Mouse (Mus musculus) MEL-GATA-1-ER (cell line): Measurements from ENCODE around the gene Rassf3.

Experiments
- DNase-seq: peaks from one replicate; pipeline ENCODE4 v3.0.0-alpha.2; 2012; ENCODE audit warnings: low read depth; ENCODE audit errors: extremely low read depth

Gene Rassf3

DNA sequence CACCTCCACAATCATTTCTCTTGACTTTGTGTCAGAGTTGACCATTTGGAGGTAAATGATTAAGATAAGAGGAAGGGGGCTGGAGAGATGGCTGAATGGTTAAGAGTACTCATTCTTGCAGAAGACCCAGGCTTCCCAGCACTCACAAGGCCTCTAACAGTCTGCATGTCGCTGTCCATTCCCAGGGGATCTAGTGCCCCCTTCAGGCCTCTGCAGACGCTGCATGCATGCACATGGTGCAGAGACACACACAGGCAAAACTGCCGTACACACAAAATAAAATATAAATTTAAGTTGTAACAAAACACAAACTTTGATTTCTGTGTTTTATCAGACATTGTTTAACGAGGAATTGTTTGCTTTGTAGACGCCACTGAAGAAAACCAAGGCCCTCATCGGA lies 105.4 kb downstream of the Rassf3 start:
- no peak for DNase-seq

DNA sequence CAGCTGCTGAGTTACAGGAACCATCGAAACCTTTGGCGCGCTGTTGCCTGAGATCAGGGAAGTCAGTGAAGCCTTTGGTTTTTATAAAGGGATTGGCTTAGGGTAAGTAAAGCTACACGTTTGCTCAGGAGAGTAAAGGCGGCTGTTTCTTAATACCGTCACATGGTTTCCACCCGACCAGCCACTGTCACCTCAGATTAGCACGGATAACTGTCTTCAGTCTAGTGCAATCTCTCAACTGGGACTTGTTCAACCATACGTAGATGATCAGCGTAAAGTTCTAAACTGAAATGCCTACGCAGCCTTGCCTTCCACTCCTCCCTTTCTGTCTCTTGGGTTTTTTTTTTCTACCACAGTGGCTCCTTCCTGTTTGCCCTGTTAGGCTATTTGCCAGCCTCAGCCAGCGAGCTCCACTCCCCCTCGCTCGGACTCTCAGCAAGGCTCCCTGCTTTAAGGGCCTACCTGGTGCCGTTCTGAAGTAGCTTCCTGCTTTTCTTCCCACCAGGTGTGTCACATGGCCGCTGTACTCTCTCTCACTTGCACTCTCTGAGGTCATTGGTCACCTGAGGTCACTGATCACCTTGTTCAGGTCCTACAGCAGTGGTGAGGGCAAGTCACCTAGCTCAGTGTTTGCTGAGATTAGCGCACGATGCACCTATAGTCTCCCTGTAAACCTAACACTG lies 107.2 kb downstream of the Rassf3 start:
- no peak for DNase-seq

DNA sequence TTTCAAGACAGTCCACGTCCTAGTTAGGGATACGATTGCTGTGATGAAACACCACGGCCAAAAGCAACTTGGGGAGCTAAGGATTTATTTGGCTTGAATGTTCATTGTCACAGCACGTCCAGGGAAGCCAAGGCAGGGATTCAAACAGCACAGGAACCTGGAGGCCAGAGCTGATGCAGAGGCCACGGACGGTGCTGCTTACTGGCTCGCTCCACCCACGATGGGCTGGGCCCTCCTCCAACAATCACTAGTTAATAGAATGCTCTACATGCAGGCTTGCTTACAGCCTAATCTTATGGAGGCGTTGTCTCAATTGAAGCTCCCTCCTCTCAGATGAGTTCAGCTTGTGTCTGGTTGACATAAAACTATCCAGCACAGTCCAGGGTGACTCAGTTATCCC lies 108.4 kb downstream of the Rassf3 start:
- DNase-seq, result no peak

DNA sequence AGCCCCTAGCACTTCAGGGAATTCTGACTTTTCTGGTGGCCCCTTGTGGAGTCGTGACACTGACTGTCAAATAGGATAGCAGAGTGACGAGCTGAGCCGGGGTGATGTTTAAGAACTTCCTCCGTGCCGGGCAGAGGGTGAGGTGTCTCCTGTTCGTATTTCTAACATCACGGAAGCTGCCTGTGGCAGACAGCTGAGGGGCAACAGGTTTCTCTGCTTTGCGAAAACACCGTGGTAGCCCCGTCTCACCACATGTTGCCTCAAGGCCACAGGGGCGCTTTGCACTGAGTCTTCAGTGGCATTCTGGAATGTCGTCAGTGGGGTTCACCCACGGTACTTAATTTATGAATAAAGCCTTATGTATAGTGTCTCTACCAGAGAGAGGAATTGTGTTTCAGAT lies 108.9 kb downstream of the Rassf3 start:
- DNase-seq, result no peak

DNA sequence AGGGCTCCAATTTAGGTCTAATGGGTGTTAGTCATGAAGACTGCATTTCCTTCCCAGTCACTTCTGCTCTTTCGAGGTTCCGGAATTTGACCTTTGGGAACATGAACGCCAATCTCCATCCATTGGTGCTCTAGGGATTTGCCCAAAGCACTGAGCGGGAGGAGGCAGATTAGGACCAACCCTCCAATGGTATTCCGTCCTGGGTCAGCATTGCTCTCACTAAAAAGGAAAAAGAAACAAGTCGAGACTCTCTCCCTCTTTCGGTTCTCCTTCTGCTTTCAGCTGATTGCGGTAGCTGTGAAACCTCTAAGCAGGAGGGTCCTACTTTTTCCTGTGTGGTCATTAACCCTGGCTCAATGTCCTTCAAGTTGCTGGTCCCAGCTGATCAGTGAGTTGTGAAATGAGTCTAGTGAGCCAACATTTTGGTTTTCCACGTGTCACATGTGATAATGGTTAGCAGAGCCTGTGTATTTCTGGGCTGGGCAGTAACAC lies 110.3 kb downstream of the Rassf3 start:
- DNase-seq, result no peak

DNA sequence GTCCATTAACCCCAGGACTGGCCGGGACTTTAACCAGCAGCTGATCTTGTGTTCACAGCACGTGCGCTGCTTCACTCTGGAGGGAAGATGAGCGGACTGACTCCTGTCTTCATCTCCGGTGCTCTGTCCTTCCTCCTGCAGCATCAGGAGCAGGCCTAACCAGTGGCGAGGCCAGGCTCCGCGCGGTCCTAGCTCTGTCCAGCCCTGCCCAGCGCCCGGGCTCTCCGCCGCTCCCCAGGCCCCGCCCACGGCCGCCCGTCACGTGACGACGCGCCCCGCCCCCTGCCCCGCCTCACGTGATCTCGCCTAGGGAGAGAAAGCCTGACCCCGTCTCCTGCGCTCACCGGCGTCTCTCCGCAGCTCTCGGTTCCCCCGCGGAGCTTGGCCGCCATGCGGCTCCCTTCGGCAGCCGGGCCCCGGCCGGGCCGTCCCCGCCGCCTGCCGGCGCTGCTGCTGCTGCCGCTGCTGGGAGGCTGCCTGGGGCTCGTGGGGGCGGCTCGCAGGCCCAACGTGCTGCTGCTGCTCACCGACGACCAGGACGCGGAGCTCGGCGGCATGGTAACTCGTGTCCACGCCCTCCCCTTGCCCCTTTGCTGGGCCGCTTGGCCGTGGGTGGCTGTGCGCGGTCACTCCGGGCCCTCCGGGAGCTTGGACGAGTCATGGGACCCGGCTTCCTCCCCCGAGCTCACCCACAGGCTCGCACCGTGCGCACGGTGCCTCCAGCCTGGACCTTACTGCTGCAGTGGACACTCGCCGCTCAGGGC lies 111.2 kb downstream of the Rassf3 start, which contains the start of gene Gns:
Gene Gns (plus strand): TSS at position 290 of the 764 bp plus-strand sequence.
- DNase-seq, result peak; percentile 41

DNA sequence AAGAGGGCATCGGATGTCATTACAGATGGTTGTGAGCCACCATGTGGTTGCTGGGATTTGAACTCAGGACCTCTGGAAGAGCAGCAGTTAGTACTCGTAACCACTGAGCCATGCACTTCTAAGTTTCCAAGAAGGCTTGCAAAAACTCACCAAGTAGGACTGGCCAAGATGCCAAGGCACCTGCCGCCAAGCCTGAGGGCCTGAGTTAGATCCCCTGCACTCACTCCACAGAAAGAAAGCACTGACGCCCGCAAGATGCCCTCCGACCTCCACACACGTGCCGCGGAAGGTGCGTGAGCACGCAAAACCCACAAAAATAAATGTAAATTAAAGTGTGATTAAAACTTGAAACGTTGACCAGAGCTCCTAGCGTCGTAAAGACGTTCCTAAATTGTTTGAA lies 111.8 kb downstream of the Rassf3 start:
- no peak for DNase-seq

DNA sequence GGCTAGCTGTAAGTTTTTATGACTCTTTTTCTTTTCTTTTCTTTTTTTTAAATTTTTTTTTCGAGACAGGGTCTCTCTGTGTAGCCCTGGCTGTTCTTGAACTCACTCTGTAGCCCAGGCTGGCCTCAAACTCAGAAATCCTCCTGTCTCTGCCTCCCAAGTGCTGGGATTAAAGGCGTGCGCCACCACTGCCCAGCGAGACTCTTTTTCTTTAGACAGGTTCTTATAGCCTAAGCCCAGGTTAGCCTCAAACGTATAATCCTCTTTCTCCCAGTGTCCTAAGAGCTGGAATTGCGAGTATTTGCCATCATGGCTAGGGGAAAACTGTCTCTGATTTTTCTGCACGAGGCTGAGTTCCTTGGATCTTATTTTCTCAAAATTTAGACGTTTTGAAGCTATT lies 112.9 kb downstream of the Rassf3 start:
- DNase-seq, result no peak

DNA sequence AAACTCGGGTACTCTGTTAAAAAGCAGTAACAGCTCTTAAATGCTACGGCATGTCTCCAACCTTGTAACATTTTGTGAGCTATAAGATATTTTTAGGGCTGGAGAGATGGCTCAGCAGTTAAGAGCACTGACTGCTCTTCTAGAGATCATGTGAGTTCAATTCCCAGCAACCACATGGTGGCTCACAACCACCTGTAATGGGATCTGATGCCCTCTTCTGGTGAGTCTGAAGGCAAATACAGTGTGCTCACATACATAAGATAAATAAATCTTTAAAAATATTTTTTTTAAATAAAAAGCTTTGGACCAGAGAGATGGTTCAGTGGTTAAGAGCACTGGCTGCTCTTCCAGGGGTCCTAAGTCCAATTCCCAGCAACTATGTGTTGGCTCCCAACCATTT lies 115.8 kb downstream of the Rassf3 start:
- DNase-seq, result no peak
